Mouse (Mus musculus) hindbrain, embryonic 16.5 days (tissue): ENCODE results near the gene Serpinf2. TPM values are rescaled to one million over a fixed set of nuclear protein-coding genes. Genes with fewer than 3 reads are reported as not detected.
A peak's percentile ranks its signal among the peaks of the same experiment; 100 is the strongest.

Source experiments
- ATAC-seq: fragments of 200-750 bp; cut with Nextera tagmentation; 2 replicates; pipeline ENCODE4 v1.8.0; 2017; ENCODE audit warnings: moderate TSS enrichment, moderate library complexity
- H3K27ac ChIP-seq: fragments of 300-500 bp; sonication (generic); 2 replicates; pipeline ENCODE4 v1.5.1; 2014; ENCODE audit warnings: low read depth, mild to moderate bottlenecking, control low read depth, low read length, moderate library complexity
- H3K27me3 ChIP-seq: fragments of 300-500 bp; sonication (generic); replicated peaks from 2 replicates; pipeline ENCODE4 v1.6.1; 2014; ENCODE audit warnings: low read length; ENCODE audit not compliant: control insufficient read depth, insufficient read depth
- H3K36me3 ChIP-seq: fragments of 300-500 bp; sonication (generic); 2 replicates; pipeline ENCODE4 v1.6.1; 2014; ENCODE audit warnings: mild to moderate bottlenecking, low read length, moderate library complexity, mixed read lengths; ENCODE audit not compliant: control insufficient read depth, insufficient read depth
- H3K4me1 ChIP-seq: fragments of 300-500 bp; sonication (generic); 2 replicates; pipeline ENCODE4 v1.6.1; 2014; ENCODE audit warnings: low read depth, low read length; ENCODE audit not compliant: control insufficient read depth, insufficient read depth
- H3K4me2 ChIP-seq: fragments of 300-500 bp; sonication (generic); 2 replicates; pipeline ENCODE4 v1.6.1; 2014; ENCODE audit warnings: mild to moderate bottlenecking, low read length, control low read depth, moderate library complexity
- H3K4me3 ChIP-seq: fragments of 300-500 bp; sonication (generic); 2 replicates; pipeline ENCODE4 v1.5.1; 2014; ENCODE audit warnings: mild to moderate bottlenecking, low read length, control low read depth, moderate library complexity
- H3K9ac ChIP-seq: fragments of 300-500 bp; sonication (generic); 2 replicates; pipeline ENCODE4 v1.6.1; 2014; ENCODE audit warnings: low read depth, mild to moderate bottlenecking, control low read depth, low read length, moderate library complexity
- H3K9me3 ChIP-seq: fragments of 300-500 bp; sonication (generic); 2 replicates; pipeline ENCODE4 v1.6.1; 2014; ENCODE audit warnings: mild to moderate bottlenecking, low read length, moderate library complexity; ENCODE audit not compliant: control insufficient read depth
- WGBS: fragments of 180-500 bp; shearing (Covaris S2); extraction: QIAGEN DNeasy Blood & Tissue Kit; methylation state at CpG from one replicate; pipeline ENCODE4 v1.1.7; 2014; 5-methylcytosine and 5-hydroxymethylcytosine counted together
- polyA plus RNA-seq: library from polyadenylated mRNA; unstranded; fragments of >200 nt; fragmentation: Nextera tagmentation; extraction: Ambion mirVana; gene quantifications from 2 replicates; pipeline ENCODE4 v1.2.1, GENCODE M21; 2015

Gene Serpinf2
- polyA plus RNA-seq, 1 experiment from 2014 or later = 0.06 TPM

- H3K27me3 ChIP-seq = no peaks in the 10 kb centered on the region
- no peaks in the 10 kb centered on the region for H3K9me3 ChIP-seq
- H3K4me3 ChIP-seq = no peak overlapping the region
- no peaks in the 10 kb centered on the region for H3K4me1 ChIP-seq
- H3K9ac ChIP-seq = no peak overlapping the region
- WGBS = 93% methylated on average over 7 of the region's 7 CpGs
- H3K36me3 ChIP-seq = no peaks in the 10 kb centered on the region
- no peak overlapping the region for H3K27ac ChIP-seq
- ATAC-seq = no peak
- H3K4me2 ChIP-seq = no peak overlapping the region
These were observed 28.8 kb downstream of the Serpinf2 start for GRCm38 (mm10) chr11:75410591-75410990.

GRCm38 (mm10) chr11:75409679-75410575 is 29.5 kb downstream of the Serpinf2 start:
- Histone ChIP-seq H3K27ac (no peak overlapping the region), H3K36me3 (no peaks in the 10 kb centered on the region), H3K4me3 (no peak overlapping the region), H3K4me1 (no peaks in the 10 kb centered on the region), H3K9ac (no peak overlapping the region; the same call in 1 of the 2 replicates), H3K9me3 (no peaks in the 10 kb centered on the region), H3K4me2 (no peak overlapping the region), H3K27me3 (no peaks in the 10 kb centered on the region)
- 75% methylated on average over 17 of the region's 17 CpGs for WGBS
- no peak for ATAC-seq

GRCm38 (mm10) chr11:75406865-75407264 is 32.5 kb downstream of the Serpinf2 start:
- Histone ChIP-seq H3K36me3 (no peaks in the 10 kb centered on the region), H3K27me3 (no peaks in the 10 kb centered on the region), H3K9me3 (no peaks in the 10 kb centered on the region), H3K4me1 (no peaks in the 10 kb centered on the region), H3K4me3 (no peak overlapping the region), H3K4me2 (no peak overlapping the region), H3K9ac (no peak overlapping the region), H3K27ac (no peak overlapping the region)
- ATAC-seq = no peak
- 45% methylated on average over 3 of the region's 3 CpGs for WGBS

GRCm38 (mm10) chr11:75406104-75406503 is 33.3 kb downstream of the Serpinf2 start:
- Histone ChIP-seq H3K4me1 (no peaks in the 10 kb centered on the region), H3K27ac (no peak overlapping the region), H3K27me3 (no peaks in the 10 kb centered on the region), H3K4me2 (no peak overlapping the region), H3K4me3 (no peak overlapping the region), H3K9me3 (no peaks in the 10 kb centered on the region), H3K9ac (no peak overlapping the region), H3K36me3 (no peaks in the 10 kb centered on the region)
- ATAC-seq = no peak
- 64% methylated on average over 4 of the region's 4 CpGs for WGBS

GRCm38 (mm10) chr11:75404801-75405200 is 34.6 kb downstream of the Serpinf2 start:
- H3K4me3 ChIP-seq = no peak overlapping the region
- WGBS = 94% methylated on average over 6 of the region's 6 CpGs
- no peak for ATAC-seq
- H3K36me3 ChIP-seq = no peaks in the 10 kb centered on the region
- H3K4me1 ChIP-seq = no peaks in the 10 kb centered on the region
- no peak overlapping the region for H3K4me2 ChIP-seq
- H3K9ac ChIP-seq = no peak overlapping the region
- H3K9me3 ChIP-seq = no peaks in the 10 kb centered on the region
- H3K27ac ChIP-seq = no peak overlapping the region
- H3K27me3 ChIP-seq = no peaks in the 10 kb centered on the region

- H3K9me3 ChIP-seq = no peaks in the 10 kb centered on the region
- H3K27me3 ChIP-seq = no peaks in the 10 kb centered on the region
- H3K4me3 ChIP-seq = no peak overlapping the region
- WGBS = 80% methylated on average over 6 of the region's 6 CpGs
- H3K9ac ChIP-seq = no peak overlapping the region
- H3K4me1 ChIP-seq = no peaks in the 10 kb centered on the region
- H3K36me3 ChIP-seq = no peaks in the 10 kb centered on the region
- no peak overlapping the region for H3K27ac ChIP-seq
- no peak overlapping the region for H3K4me2 ChIP-seq
- ATAC-seq = no peak
These were observed 35.9 kb downstream of the Serpinf2 start for GRCm38 (mm10) chr11:75403301-75404052.

GRCm38 (mm10) chr11:75402271-75402690 is 37.1 kb downstream of the Serpinf2 start:
- H3K27ac ChIP-seq = no peak overlapping the region

GRCm38 (mm10) chr11:75400099-75400498 is 39.3 kb downstream of the Serpinf2 start:
- no peak overlapping the region for H3K9ac ChIP-seq
- no peaks in the 10 kb centered on the region for H3K4me1 ChIP-seq
- no peak overlapping the region for H3K4me2 ChIP-seq
- WGBS = 57% methylated on average over 9 of the region's 9 CpGs
- H3K9me3 ChIP-seq = no peaks in the 10 kb centered on the region
- no peak overlapping the region for H3K4me3 ChIP-seq
- no peaks in the 10 kb centered on the region for H3K36me3 ChIP-seq
- no peak for ATAC-seq
- no peak overlapping the region for H3K27ac ChIP-seq
- H3K27me3 ChIP-seq = no peaks in the 10 kb centered on the region

More at GRCm38 (mm10) chr11:75402271-75402690, 37.1 kb downstream of the Serpinf2 start:
- H3K4me1 ChIP-seq = no peaks in the 10 kb centered on the region
- peak; percentile 78 for ATAC-seq
- H3K9me3 ChIP-seq = no peaks in the 10 kb centered on the region
- WGBS = 55% methylated on average over 5 of the region's 5 CpGs
- H3K4me2 ChIP-seq = no peak overlapping the region
- H3K27me3 ChIP-seq = no peaks in the 10 kb centered on the region
- H3K9ac ChIP-seq = no peak overlapping the region
- no peaks in the 10 kb centered on the region for H3K36me3 ChIP-seq
- no peak overlapping the region for H3K4me3 ChIP-seq

GRCm38 (mm10) chr11:75399411-75399841 is 40.0 kb downstream of the Serpinf2 start:
- H3K27me3 ChIP-seq = no peaks in the 10 kb centered on the region
- no peak overlapping the region for H3K9ac ChIP-seq
- 85% methylated on average over 11 of the region's 11 CpGs for WGBS
- no peaks in the 10 kb centered on the region for H3K36me3 ChIP-seq
- no peak overlapping the region for H3K4me3 ChIP-seq
- no peaks in the 10 kb centered on the region for H3K4me1 ChIP-seq
- no peaks in the 10 kb centered on the region for H3K9me3 ChIP-seq
- H3K27ac ChIP-seq = no peak overlapping the region
- no peak overlapping the region for H3K4me2 ChIP-seq
- ATAC-seq = no peak
